Mouse (Mus musculus) heart, postnatal 36 days (tissue): Measurements from ENCODE around the gene Efna1. TPM values are rescaled to one million over a fixed set of nuclear protein-coding genes. Genes with fewer than 3 reads are reported as not detected.
A peak's percentile ranks its signal among the peaks of the same experiment; 100 is the strongest.

Source experiments
- DNase-seq, 2 experiments: peaks; one replicate each; pipeline ENCODE4 v3.0.0; 2021 to 2022
- intact Hi-C: fragments of 180-260 bp; cut with DNase I; formaldehyde crosslinking; loops from one replicate; pipeline ENCODE4 v1.15.1; 2025
- microRNA-seq, 2 experiments: library from miRNA; unstranded; fragments of <30 nt; microRNA quantifications; one replicate each; pipeline ENCODE4 v1.2.0; 2021; ENCODE audit warnings: borderline number of aligned reads in 2 of 2
- total RNA-seq, 2 experiments: library from RNA; stranded (reverse); gene quantifications; 2 replicates each; pipeline ENCODE4 v1.2.3; 2021

The Efna1 gene
- total RNA-seq, 2 experiments from 2014 or later: 28.3 to 42.6 TPM

DNA sequence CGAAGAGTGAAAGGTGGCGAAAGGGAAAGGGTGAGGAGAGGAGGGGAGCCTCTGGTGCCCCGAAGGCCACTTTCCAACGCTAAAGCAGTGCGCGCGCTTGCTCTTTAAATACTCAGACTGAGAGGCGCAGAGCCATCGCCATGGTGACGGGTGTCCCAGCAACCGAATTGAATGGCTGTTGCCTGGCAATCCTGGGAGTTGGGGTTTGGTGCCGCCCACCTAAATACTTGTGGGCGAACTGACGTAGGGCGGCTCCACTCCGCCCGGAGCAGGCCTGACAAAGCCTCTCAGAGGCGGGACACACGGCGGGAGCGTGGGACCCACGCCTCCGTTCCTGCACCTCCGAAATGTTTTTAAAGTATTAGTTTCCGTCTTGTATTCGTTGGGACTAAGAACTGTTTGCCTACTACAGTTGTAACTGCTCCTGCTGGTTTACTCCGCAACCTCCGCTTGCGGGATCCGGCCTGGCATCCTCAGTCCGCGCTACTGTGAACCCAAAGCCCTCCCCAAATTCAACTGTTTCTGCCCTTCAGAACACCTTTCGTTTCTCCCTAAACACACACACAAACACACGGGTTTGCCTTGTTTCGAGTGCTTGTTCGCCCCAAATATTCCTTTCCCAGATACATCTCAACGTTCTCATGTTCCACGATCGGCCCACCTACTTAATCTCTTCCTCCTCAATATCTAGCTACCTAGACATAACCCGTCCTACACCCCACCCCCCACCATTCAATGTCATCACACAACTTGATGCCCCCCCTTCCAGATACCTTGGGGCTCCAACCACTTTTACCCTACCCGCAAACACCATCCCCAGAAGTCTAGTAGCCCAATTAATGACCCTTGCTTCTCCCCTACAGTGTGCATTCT is 53.4 kb downstream of the Efna1 start:
- peak; percentile 75 to 77 for DNase-seq
- intact Hi-C loops: no loop called here

DNA sequence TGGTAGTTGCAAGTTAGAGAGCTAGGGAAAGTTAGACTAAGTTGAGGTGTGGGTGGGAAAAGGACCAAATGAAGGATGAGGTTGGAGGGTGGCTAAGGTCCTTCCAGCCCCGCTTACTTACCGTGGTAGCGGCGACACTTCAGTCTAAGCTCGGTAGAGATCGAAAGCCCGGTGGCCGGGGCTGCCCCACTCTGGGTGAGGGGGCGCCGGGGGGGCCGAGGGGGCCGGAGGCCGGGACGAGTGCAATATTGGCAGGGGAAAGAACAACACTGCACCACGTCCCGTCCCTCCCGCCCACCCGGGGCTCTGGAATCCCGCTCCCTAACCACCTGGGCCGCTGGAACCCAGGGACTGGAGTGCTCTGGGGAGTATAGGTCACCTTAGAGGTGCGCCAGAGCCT is 54.0 kb downstream of the Efna1 start, which contains the start of gene Mtx1:
TSS of gene Mtx1 (minus strand) at position 189 of the 400 bp plus-strand sequence.
- intact Hi-C loops: no loop called here
- DNase-seq: no peak

DNA sequence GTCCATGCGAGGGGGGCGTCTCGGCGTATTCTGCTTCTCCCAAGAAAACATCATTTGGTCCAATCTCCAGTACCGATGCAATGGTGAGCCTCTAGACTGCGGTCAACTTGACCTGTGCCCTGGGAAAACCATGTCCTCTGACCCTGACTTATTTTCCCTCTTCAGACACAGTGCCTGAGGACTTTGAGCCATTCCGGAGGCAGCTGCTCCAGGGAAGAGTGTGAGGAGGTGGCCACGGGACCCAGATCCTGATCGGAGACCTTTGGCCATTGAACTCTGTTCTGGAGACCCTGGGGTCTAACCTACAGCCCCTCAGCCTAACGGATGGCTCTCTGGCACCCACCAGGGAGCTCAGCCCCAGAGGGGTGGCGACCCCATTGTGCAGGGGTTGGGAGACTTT is 54.6 kb downstream of the Efna1 start:
- intact Hi-C loops: no loop called here

DNA sequence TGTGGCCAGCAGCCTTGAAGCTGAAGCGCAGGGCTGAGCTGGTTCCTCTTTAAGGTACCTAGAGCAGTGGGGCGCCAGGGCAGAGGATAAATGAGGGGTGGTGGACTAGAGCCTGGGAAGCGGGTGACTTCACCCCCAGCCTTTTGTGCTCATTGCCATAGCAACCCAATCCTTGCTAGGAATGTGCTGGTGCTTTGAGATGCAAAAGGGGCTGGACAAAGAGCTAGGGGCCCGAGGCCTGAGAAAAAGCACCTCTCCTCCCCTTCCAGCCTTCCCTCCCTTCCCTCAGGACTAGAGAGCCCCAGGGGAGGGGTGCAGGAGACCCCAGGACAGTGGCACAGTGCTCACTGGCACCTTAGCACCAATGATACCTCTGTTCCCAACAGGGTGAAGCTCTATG is 55.0 kb downstream of the Efna1 start:
- intact Hi-C loops: no loop called here
- DNase-seq: no peak

More for the DNA sequence above, 54.6 kb downstream of the Efna1 start:
- no peak for DNase-seq

DNA sequence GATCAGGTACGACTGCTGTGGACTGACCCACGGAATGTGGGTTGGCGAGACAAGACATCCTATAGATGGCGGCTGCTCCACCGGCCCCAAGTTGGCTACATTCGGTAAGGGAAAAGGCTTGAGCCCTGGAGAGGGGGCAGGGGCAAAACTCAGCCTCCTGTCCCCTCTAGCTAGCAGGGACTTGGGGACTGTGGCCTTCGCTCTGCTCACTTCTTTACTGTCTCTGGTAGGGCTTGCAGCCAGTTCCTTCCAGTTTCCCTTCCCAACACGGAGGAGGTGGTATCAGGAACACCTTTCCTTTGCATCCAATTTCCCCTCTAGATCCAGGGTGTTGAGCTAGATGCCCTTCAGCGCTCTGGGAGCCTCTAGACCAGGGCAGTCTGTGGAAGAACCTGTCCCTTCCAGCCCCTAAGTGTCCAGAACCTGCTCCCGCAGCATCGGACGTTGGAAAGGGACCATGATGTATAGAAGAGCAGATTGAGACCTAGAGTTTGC is 55.6 kb downstream of the Efna1 start:
- no peak for DNase-seq
- intact Hi-C loops: no loop called here

DNA sequence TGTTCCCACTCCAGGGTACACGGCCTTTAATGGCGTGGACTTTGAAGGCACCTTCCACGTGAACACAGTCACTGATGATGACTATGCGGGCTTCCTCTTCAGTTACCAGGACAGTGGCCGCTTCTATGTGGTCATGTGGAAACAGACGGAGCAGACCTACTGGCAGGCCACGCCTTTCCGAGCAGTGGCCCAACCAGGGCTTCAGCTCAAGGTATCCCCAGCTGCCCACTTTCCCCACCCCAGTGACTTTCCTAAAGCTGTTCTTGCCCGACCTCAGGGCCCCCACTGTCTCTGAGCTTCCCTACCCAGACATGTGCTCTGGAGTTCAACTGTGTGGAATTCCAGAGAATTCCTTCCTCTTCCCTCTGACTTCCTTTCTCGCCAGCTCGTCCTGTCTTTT is 56.1 kb downstream of the Efna1 start:
- intact Hi-C loops: no loop called here
- no peak for DNase-seq

Small RNAs within 50 kb of the gene (microRNA-seq; reads per million reads assigned to microRNA genes)
- 8.7 to 42.4 reads per million in 2 experiments for gene Mir92b

Other genes with a start within 250 kb of the Efna1 start
- gene Rusc1, start 187.8 kb downstream of the Efna1 start, total RNA-seq: 10 to 100 TPM; 24.4 to 25.1 TPM
- gene Gm43738, start 180.0 kb downstream of the Efna1 start, total RNA-seq: not detected
- gene Fdps, start 179.2 kb downstream of the Efna1 start, total RNA-seq: 10 to 100 TPM; 20.0 to 20.7 TPM
- gene Pklr, start 145.0 kb downstream of the Efna1 start, total RNA-seq: not detected
- gene Hcn3, start 120.9 kb downstream of the Efna1 start, total RNA-seq: under 1 TPM; 0.17 to 0.38 TPM
- 10 to 100 TPM; 15.8 to 19.9 TPM for gene Clk2, start 116.3 kb downstream of the Efna1 start, total RNA-seq
- 10 to 100 TPM; 49.8 to 49.9 TPM for gene Scamp3, start 103.7 kb downstream of the Efna1 start, total RNA-seq
- 1 to 10 TPM; 4.6 to 5.5 TPM for gene Fam189b, start 98.0 kb downstream of the Efna1 start, total RNA-seq
- 10 to 100 TPM; 21.3 to 21.8 TPM for gene Gba, start 78.2 kb downstream of the Efna1 start, total RNA-seq
- 1 to 10 TPM; 6.8 to 9.4 TPM for gene Thbs3, start 66.0 kb downstream of the Efna1 start, total RNA-seq
- gene Mtx1, start 54.1 kb downstream of the Efna1 start, total RNA-seq: 10 to 100 TPM; 58.0 to 60.0 TPM
- under 1 TPM; 0.14 to 0.46 TPM for gene Muc1, start 52.1 kb downstream of the Efna1 start, total RNA-seq
- 10 to 100 TPM; 82.3 to 87.0 TPM for gene Krtcap2, start 35.2 kb downstream of the Efna1 start, total RNA-seq
- under 1 TPM; 0.42 to 0.62 TPM for gene Trim46, start 34.8 kb downstream of the Efna1 start, total RNA-seq
- 10 to 100 TPM; 50.0 to 52.3 TPM for gene Dpm3, start 21.8 kb downstream of the Efna1 start, total RNA-seq
- gene Slc50a1, start 10.6 kb downstream of the Efna1 start, total RNA-seq: 10 to 100 TPM; 20.5 to 23.0 TPM
- gene Efna3, start 41.8 kb upstream of the Efna1 start, total RNA-seq: not detected
- under 1 TPM; 0.19 to 0.22 TPM for gene Efna4, start 56.9 kb upstream of the Efna1 start, total RNA-seq
- gene Adam15, start 68.9 kb upstream of the Efna1 start, total RNA-seq: 10 to 100 TPM; 56.5 to 62.6 TPM
- not detected for gene Dcst2, start 80.8 kb upstream of the Efna1 start, total RNA-seq
- gene Dcst1, start 84.1 kb upstream of the Efna1 start, total RNA-seq: not detected
- gene Zbtb7b, start 113.6 kb upstream of the Efna1 start, total RNA-seq: 10 to 100 TPM; 20.8 to 23.5 TPM
- under 1 TPM; 0.24 to 0.72 TPM for gene Lenep, start 121.7 kb upstream of the Efna1 start, total RNA-seq
- gene Flad1, start 130.7 kb upstream of the Efna1 start, total RNA-seq: 10 to 100 TPM; 44.0 to 55.1 TPM
- 1 to 10 TPM; 5.1 to 5.4 TPM for gene Cks1b, start 137.2 kb upstream of the Efna1 start, total RNA-seq
- 10 to 100 TPM; 34.1 to 36.6 TPM for gene Shc1, start 137.3 kb upstream of the Efna1 start, total RNA-seq
- gene Pygo2, start 149.1 kb upstream of the Efna1 start, total RNA-seq: 10 to 100 TPM; 13.8 to 16.6 TPM
- 10 to 100 TPM; 57.0 to 58.0 TPM for gene Pbxip1, start 155.6 kb upstream of the Efna1 start, total RNA-seq
- gene Pmvk, start 173.4 kb upstream of the Efna1 start, total RNA-seq: 1 to 10 TPM; 7.0 to 9.2 TPM
- gene Kcnn3, start 239.0 kb upstream of the Efna1 start, total RNA-seq: 1 to 10 TPM; 1.9 to 2.3 TPM